In genomic region chr16:94996791-94997281, GRCm38 (mm10) we compare ENCODE assay signal across 8 mouse cellular contexts. TPM values are rescaled to one million over a fixed set of nuclear protein-coding genes. Genes with fewer than 3 reads are reported as not detected.
DNase-seq lines count a peak whose midpoint lies in the region; ATAC-seq and TF ChIP-seq lines count a peak whose summit lies in the region.
"Had no signal": no experiment of that assay in that cellular context is flagged by ENCODE, and none has a peak within 500 bp of the region (broad histone marks: within the 10 kb centered on the region; RNA-seq: fewer than 3 reads in every experiment).

No protein-coding gene starts in this region.

- DNase-seq in embryonic facial prominence, embryonic 10.5 days (ENCODE audit: low spot score) = no peak
- DNase-seq in hindbrain, postnatal 0 days (ENCODE audit: low spot score) = peak; percentile 71
- peak; percentile 51 for DNase-seq in midbrain, postnatal 0 days (ENCODE audit: low spot score)
- no peak for DNase-seq in gastrocnemius, postnatal 36 days
- no peak for DNase-seq in urinary bladder, postnatal 14 days (ENCODE audit: low spot score)
- DNase-seq in gastrocnemius, adult 2 months = no peak

- H3K4me1 ChIP-seq in embryonic facial prominence, embryonic 10.5 days = peaks cover 23% of the 10 kb centered on the region
- no peaks in the 10 kb centered on the region for H3K4me1 ChIP-seq in hindbrain, postnatal 0 days (ENCODE audit: insufficient read depth, low read length)
- H3K4me1 ChIP-seq in midbrain, postnatal 0 days (ENCODE audit: insufficient read depth, low read length) = peaks cover 11% of the 10 kb centered on the region; the same call in 1 of the 2 replicates

- peak overlapping the region; percentile 54 for H3K4me3 ChIP-seq in embryonic facial prominence, embryonic 10.5 days
- H3K4me3 ChIP-seq in hindbrain, postnatal 0 days (ENCODE audit: low read length) = peak overlapping the region; percentile 63
- H3K4me3 ChIP-seq in midbrain, postnatal 0 days (ENCODE audit: low read depth, low read length) = peak overlapping the region; percentile 62
- no peak overlapping the region for H3K4me3 ChIP-seq in gastrocnemius, adult 2 months

- peak; percentile 23 for ATAC-seq in cerebellum, adult (ENCODE audit: insufficient number of reproducible peaks, low FRiP score, low TSS enrichment)
- ATAC-seq in hindbrain, postnatal 0 days = peak; percentile 46
- ATAC-seq in midbrain, postnatal 0 days (ENCODE audit: low FRiP score) = peak; percentile 47

- H3K9ac ChIP-seq in hindbrain, postnatal 0 days (replicated peaks; ENCODE audit: low read length) = peak overlapping the region; percentile 71
- H3K9ac ChIP-seq in midbrain, postnatal 0 days (replicated peaks; ENCODE audit: low read length, poor library complexity, severe bottlenecking) = peak overlapping the region; percentile 64

- H3K27ac ChIP-seq in embryonic facial prominence, embryonic 10.5 days (replicated peaks) = no peak overlapping the region
- H3K27ac ChIP-seq in hindbrain, postnatal 0 days = peak overlapping the region; percentile 82
- peak overlapping the region; percentile 63 for H3K27ac ChIP-seq in midbrain, postnatal 0 days (ENCODE audit: low read depth, low read length)
- H3K27ac ChIP-seq in gastrocnemius, adult 2 months = no peak overlapping the region
- H3K27ac ChIP-seq: kidney, postnatal 0 days had no signal

- 12% methylated on average over 16 of the region's 16 CpGs for WGBS in embryonic facial prominence, embryonic 10.5 days
- WGBS in hindbrain, postnatal 0 days = 6% methylated on average over 15 of the region's 16 CpGs
- WGBS in midbrain, postnatal 0 days = 6% methylated on average over 16 of the region's 16 CpGs

- H3K27me3 ChIP-seq in embryonic facial prominence, embryonic 10.5 days (replicated peaks; ENCODE audit: low read depth, poor library complexity, severe bottlenecking) = peaks cover 41% of the 10 kb centered on the region
- no peaks in the 10 kb centered on the region for H3K27me3 ChIP-seq in hindbrain, postnatal 0 days (ENCODE audit: insufficient read depth, low read length)
- H3K27me3 ChIP-seq in midbrain, postnatal 0 days (ENCODE audit: insufficient read depth, low read length) = 0 out of 2 replicates have a peak, but pooled peaks cover 3% of the 10 kb centered on the region

- TF ChIP-seq CTCF in hindbrain, postnatal 0 days (IDR thresholded peaks at IDR 0.05; ENCODE audit: low read depth) = no peak
- TF ChIP-seq CTCF in midbrain, postnatal 0 days (IDR thresholded peaks at IDR 0.05) = no peak
- TF ChIP-seq CTCF in gastrocnemius, adult 2 months (IDR thresholded peaks at IDR 0.05) = no peak

- no peaks in the 10 kb centered on the region for H3K9me3 ChIP-seq in embryonic facial prominence, embryonic 10.5 days
- no peaks in the 10 kb centered on the region for H3K9me3 ChIP-seq in hindbrain, postnatal 0 days (ENCODE audit: low read length)
- H3K9me3 ChIP-seq in midbrain, postnatal 0 days (ENCODE audit: low read length) = no peaks in the 10 kb centered on the region

- H3K36me3 ChIP-seq in embryonic facial prominence, embryonic 10.5 days (replicated peaks) = no peaks in the 10 kb centered on the region
- no peaks in the 10 kb centered on the region for H3K36me3 ChIP-seq in hindbrain, postnatal 0 days (ENCODE audit: insufficient read depth, low read length)
- H3K36me3 ChIP-seq in midbrain, postnatal 0 days (ENCODE audit: insufficient read depth, low read length) = no peaks in the 10 kb centered on the region

- intact Hi-C loops in gastrocnemius, postnatal 36 days (cut with DNase I) = loop anchor here (5.0 kb wide), 1 partner anchor 180 kb away; no protein-coding TSS in a partner anchor
- intact Hi-C loops in gastrocnemius, adult 2 months (cut with DNase I) = no loop called here

- peak overlapping the region; percentile 77 for H3K4me2 ChIP-seq in hindbrain, postnatal 0 days (ENCODE audit: low read depth, low read length)
- peak overlapping the region; percentile 65 for H3K4me2 ChIP-seq in midbrain, postnatal 0 days (ENCODE audit: low read depth, low read length, poor library complexity, severe bottlenecking)

RNA-seq across cellular contexts. Expression of gene Kcnj6, which starts 0.7 kb away (rescaled TPM):
- 0.22 TPM in 1 of 2 replicates, not detected in the other for polyA plus RNA-seq in embryonic facial prominence, embryonic 10.5 days (2016; fragmentation: Nextera tagmentation; extraction: Ambion mirVana)
- 13.9 and 18.3 TPM in 2 replicates for total RNA-seq in hindbrain, postnatal 0 days (2014; rRNA removed)
- polyA plus RNA-seq in hindbrain, postnatal 0 days (2015; fragmentation: Nextera tagmentation; extraction: Ambion mirVana) = 4.3 and 5.9 TPM in 2 replicates
- 12.9 and 14.7 TPM in 2 replicates for total RNA-seq in midbrain, postnatal 0 days (2014; rRNA removed)
- polyA plus RNA-seq in midbrain, postnatal 0 days (2015; fragmentation: Nextera tagmentation; extraction: Ambion mirVana) = 2.2 and 3.2 TPM in 2 replicates
- not detected for total RNA-seq in gastrocnemius, postnatal 36 days (2021)
- not detected for total RNA-seq in gastrocnemius, adult 2 months (2021)
- polyA plus RNA-seq: kidney, postnatal 0 days had no signal

Comparison
In these comparisons a context has a peak if more than half of its experiments do, and no peak if none do; other contexts are left out.
1. DNase-seq: peak in hindbrain, postnatal 0 days (single experiment) and midbrain, postnatal 0 days (single experiment); none in embryonic facial prominence, embryonic 10.5 days (single experiment), gastrocnemius, postnatal 36 days (0 of 2), urinary bladder, postnatal 14 days (single experiment) and gastrocnemius, adult 2 months (single experiment).
2. H3K27ac ChIP-seq: peak in hindbrain, postnatal 0 days (single experiment) and midbrain, postnatal 0 days (single experiment); none in embryonic facial prominence, embryonic 10.5 days (single experiment) and gastrocnemius, adult 2 months (single experiment).
3. RNA of gene Kcnj6, which starts 0.7 kb away (total RNA-seq): 13.9 to 18.3 TPM in hindbrain, postnatal 0 days and 12.9 to 14.7 TPM in midbrain, postnatal 0 days; not detected in gastrocnemius, postnatal 36 days and not detected in gastrocnemius, adult 2 months; every median in the first group is over 10 times any median in the second.
4. Peak in every context shown above with its lines, with median percentiles within 50 percentile points of each other: ATAC-seq.